Mouse (Mus musculus): ENCODE measurements at regions not wholly inside any gene's neighbourhood (a gene's known extent, or its start where the extent isn't known, plus 50 kb on each side); places are given as distances from the start of the nearest gene placed in this dataset.

GRCm38 (mm10) chr9:112608932-112609331 lies 373.2 kb upstream of the Arpp21 start:
- peak; percentile 21 for DNase-seq (ENCODE audit: low spot score)

DNA sequence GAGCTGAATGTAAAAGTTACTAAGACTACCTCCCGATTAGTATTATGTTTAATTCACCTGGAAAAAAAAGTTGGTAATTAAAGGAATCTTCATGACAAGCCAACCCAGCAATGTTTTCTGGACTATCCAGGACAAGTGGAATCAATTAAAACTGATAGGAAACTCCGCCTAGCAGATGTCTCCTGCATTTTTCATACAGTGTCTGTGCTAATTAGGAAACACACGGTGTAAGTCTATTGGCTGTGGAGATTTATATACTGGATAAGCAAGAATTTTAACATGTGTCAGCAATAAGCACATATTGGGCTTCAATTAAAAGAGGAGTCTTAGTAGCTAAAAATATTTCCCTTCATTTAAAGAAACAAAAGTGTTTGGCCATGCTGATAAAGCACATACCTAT lies 371.5 kb upstream of the Arpp21 start:
- DNase-seq (ENCODE audit: low spot score): no peak

- peak; percentile 21 for DNase-seq (ENCODE audit: low spot score)
These were observed 360.0 kb upstream of the Arpp21 start for GRCm38 (mm10) chr9:112595731-112596130.

- no peak for DNase-seq (ENCODE audit: low spot score)
These were observed 354.5 kb upstream of the Arpp21 start for GRCm38 (mm10) chr9:112590241-112590640.

GRCm38 (mm10) chr9:112573316-112573715 lies 337.6 kb upstream of the Arpp21 start:
- no peak for DNase-seq (ENCODE audit: low spot score)

- no peak for DNase-seq (ENCODE audit: low spot score)
These were observed 325.6 kb upstream of the Arpp21 start for GRCm38 (mm10) chr9:112561348-112561747.

- DNase-seq (ENCODE audit: low spot score): peak; percentile 4
These were observed 324.5 kb upstream of the Arpp21 start for GRCm38 (mm10) chr9:112560226-112560625.

GRCm38 (mm10) chr9:112537924-112538323 lies 302.2 kb upstream of the Arpp21 start:
- DNase-seq (ENCODE audit: low spot score): peak; percentile 7

DNA sequence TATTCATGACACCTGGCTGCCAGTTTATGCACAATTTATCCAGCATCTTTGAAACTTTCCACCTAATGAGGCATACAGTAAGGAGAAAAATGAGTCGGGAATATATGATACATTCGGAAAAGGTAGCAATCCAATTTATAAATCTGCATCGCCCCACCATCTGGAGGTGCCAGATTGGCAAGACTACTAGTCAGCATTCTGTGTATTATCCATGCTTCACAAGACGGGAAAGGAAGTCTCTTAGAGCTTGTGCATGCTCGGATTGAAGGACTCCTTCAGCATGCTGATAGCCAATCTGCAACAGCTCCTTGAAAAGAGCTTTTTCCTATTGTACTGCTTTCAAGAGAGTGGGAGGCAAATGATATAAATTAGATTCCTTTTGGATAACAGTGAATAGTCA lies 289.6 kb upstream of the Arpp21 start:
- peak; percentile 39 for DNase-seq (ENCODE audit: low spot score)

- DNase-seq (ENCODE audit: low spot score): no peak
These were observed 287.5 kb upstream of the Arpp21 start for GRCm38 (mm10) chr9:112523251-112523650.

GRCm38 (mm10) chr9:112510716-112511115 lies 275.0 kb upstream of the Arpp21 start:
- no peak for DNase-seq (ENCODE audit: low spot score)

- no peak for DNase-seq (ENCODE audit: low spot score)
These were observed 271.1 kb upstream of the Arpp21 start for GRCm38 (mm10) chr9:112506871-112507270.

DNA sequence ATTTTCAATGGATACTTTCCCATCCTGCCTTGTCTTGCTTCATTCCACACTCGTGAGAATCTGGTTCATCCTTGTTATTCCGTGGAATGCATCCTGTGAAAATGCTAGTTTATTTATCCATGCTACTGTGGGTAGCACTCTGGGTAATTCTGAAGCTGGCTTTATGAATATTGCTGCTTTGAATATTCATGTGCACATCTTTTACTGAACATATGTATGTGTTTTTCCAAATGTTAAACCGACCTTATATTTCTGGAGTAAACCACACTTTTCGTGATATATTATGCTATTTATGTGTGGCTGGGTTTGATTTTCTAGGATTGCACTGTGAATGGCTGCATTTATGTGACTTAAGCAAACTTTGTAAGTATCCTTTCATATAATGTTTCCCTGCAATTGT lies 262.9 kb upstream of the Arpp21 start:
- DNase-seq (ENCODE audit: low spot score): no peak

DNA sequence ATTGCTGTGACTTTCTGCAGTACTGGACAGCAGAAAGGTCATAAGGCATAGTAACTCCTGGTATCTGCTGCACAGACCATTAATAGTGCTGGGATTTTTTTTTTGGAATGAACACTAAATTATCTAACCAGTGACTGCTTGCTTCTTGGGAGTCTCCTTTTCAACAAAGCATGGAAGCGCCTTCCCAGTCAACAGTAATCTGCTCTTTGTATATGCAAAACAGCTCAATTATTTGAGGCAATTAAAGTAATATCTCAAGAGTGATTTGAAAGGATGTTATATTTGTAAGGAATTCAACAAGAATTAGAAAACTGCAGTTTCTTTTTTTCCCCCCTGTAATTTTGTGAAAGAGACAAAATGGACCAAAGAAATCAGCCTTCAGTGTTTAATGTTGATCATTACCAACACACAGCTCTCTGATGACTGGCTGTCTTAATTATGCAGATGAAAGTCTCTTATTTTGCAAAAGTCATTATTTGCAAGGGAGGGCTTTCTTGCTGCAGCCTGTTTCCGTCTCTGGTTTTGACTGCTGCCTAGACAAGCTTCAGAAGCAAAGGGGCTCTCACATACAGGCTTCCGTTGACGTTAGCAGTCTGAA lies 260.3 kb upstream of the Arpp21 start:
- no peak for DNase-seq (ENCODE audit: low spot score)

DNA sequence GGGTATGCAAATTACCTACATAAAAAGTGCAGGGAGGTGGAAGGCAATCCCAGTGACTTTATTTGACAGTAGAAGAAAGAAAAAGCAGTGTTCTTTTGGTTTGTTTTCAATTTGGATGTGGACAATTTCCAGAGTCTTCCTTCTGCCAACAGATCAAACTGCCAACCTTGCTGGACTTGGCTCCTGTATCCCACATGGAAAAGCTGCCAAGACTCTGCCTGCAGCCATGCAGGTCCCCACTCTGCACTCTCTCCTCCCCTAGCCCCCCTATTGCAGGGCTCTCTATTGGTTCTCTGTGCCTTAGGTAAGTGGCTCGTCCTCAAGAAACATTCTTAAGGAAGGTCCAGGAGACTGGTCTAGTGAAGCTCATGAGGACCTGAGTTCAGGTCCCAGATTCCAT lies 255.2 kb upstream of the Arpp21 start:
- no peak for DNase-seq (ENCODE audit: low spot score)

DNA sequence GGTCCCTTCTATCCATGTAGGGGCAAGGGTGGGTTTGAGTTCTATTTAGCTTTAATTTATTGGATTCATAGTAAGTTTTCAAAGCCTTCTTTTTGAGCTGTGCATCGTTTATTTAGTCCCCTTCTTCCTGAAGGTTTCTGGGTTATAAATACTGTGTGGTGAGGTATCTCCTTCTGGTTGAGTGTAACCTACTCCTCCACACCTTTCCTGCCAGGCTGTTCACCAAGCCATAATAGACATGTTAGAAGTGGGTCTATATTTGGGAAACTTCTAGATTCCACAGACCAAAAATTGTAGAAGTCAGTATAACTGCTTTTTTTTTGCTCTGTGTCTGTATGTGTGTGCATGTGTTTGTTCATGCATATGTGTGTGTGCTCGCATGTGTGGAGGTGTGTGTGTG lies 240.9 kb upstream of the Arpp21 start:
- DNase-seq (ENCODE audit: low spot score): no peak

- peak; percentile 27 for DNase-seq (ENCODE audit: low spot score)
These were observed 221.9 kb upstream of the Arpp21 start for GRCm38 (mm10) chr9:112457594-112457993.

- DNase-seq (ENCODE audit: low spot score): peak; percentile 83
These were observed 219.0 kb upstream of the Arpp21 start for GRCm38 (mm10) chr9:112454706-112455105.

DNA sequence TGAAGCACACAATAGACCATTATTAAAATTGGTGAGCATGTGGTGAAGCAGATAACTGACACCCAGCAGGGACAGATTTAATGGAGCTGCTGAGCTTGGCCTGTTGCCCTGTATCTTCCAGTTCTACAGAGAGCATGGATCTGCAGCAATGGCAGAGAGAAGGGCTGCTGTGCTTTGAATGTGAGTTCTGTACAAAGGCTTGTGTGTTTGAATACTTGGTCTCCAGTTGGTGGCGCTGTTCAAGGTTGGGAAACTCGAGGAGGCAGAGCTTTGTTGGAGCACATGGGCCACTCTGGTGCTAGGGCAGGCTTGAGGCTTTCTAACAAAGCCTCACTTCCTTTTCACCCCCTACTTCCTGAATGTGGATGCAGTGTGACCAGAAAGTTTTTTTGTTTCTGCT lies 211.8 kb upstream of the Arpp21 start:
- peak; percentile 63 for DNase-seq (ENCODE audit: low spot score)

GRCm38 (mm10) chr9:112446981-112447380 lies 211.2 kb upstream of the Arpp21 start:
- no peak for DNase-seq (ENCODE audit: low spot score)

GRCm38 (mm10) chr9:112446027-112446352 lies 210.3 kb upstream of the Arpp21 start:
- no peak for DNase-seq (ENCODE audit: low spot score)

DNA sequence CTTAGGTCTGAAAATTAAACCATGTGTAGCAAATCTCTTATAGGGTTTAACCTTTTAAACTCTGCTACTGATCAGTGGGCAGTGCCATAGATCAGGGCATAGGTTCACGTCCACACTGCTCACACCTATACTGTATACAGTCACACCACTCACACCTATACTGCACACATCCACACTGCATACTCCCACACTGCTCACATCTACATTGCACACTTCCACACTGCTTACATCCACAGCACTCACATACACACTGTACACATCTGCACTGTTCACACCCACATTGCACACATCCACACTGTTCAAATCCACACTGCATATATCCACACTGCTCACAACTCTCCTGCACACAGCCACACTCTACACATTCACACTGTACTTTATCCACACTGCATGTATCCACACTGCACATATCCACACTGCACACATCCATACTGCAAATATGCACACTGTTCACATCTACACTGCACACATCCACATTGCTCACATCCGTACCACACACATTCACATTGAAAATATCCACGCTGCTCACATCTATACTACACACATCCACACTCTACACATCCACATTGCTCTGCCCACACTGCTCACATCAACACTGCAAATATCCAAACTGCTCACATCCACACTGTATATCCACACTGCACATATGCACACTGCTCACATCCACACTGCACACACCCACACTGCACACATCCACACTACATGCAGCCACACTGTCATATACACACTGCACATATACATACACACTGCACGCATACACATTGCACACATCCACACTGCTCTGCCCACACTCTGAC lies 209.7 kb upstream of the Arpp21 start:
- no peak for DNase-seq (ENCODE audit: low spot score)

DNA sequence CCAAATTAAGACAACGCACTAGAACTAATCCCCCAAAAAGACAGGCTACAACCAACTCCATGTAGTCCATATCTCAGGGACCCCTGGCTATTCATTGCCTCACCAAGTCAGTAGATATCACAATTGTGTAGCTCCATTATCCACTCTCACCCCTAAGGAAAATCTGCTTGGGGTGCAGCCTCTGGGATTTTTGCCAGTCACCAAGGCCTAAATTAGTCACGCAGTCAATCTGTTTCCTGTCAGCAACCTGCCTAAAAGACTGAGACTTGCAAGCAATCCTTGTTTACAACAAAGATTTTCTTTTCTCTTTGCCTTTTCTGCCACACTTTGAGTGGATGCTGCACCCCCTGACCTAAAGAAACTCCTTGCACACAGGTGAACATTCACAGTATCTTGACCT lies 208.5 kb upstream of the Arpp21 start:
- DNase-seq (ENCODE audit: low spot score): peak; percentile 34

DNA sequence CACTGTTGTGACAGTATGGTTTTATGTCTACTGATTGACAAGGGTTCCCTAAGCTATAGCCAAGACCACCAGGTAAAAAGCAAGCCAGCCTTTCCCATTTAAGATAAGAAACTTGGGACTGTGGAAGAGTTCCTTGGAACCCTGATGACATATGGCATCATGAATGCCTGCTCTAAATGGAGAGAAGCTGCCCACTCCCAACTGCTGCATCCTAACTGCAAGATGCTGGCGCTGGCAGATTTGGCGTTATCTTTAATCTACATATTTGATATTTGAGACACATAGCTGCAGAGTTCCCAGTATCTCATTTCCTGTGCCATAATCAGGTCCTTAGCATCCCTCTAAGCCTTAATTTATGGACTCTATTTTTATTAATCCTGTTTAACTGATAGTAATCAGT lies 200.4 kb upstream of the Arpp21 start:
- DNase-seq (ENCODE audit: low spot score): peak; percentile 38
